Mouse (Mus musculus) liver, embryonic 11.5 days (tissue): ENCODE measurements around the gene Cuedc1. TPM values are rescaled to one million over a fixed set of nuclear protein-coding genes. Genes with fewer than 3 reads are reported as not detected.

ENCODE experiments used
- ATAC-seq: fragments of 200-750 bp; cut with Nextera tagmentation; replicated peaks from 2 replicates; pipeline ENCODE4 v1.8.0; 2017; ENCODE audit warnings: moderate number of reproducible peaks, mild to moderate bottlenecking, moderate TSS enrichment, moderate library complexity; ENCODE audit not compliant: low FRiP score
- DNase-seq: peaks from one replicate; pipeline ENCODE4 v3.0.0-alpha.2; 2017; ENCODE audit warnings: low spot score
- H3K27ac ChIP-seq: fragments of 300-500 bp; sonication (generic); 2 replicates; pipeline ENCODE4 v1.5.1; 2014; ENCODE audit warnings: mild to moderate bottlenecking, low read depth, low read length, control low read depth
- H3K27me3 ChIP-seq: fragments of 300-500 bp; sonication (generic); replicated peaks from 2 replicates; pipeline ENCODE4 v1.6.1; 2014; ENCODE audit warnings: low read length, mixed read lengths; ENCODE audit not compliant: control insufficient read depth, insufficient read depth
- H3K36me3 ChIP-seq: fragments of 300-500 bp; sonication (generic); 2 replicates; pipeline ENCODE4 v1.6.1; 2014; ENCODE audit warnings: mild to moderate bottlenecking, low read length, moderate library complexity, mixed read lengths; ENCODE audit not compliant: control insufficient read depth, insufficient read depth
- H3K4me1 ChIP-seq: fragments of 300-500 bp; sonication (generic); replicated peaks from 2 replicates; pipeline ENCODE4 v1.6.1; 2014; ENCODE audit warnings: low read length, mixed read lengths; ENCODE audit not compliant: control insufficient read depth, insufficient read depth
- H3K4me2 ChIP-seq: fragments of 300-500 bp; sonication (generic); 2 replicates; pipeline ENCODE4 v1.6.1; 2014; ENCODE audit warnings: mild to moderate bottlenecking, control low read depth, moderate library complexity
- H3K4me3 ChIP-seq: fragments of 300-500 bp; sonication (generic); 2 replicates; pipeline ENCODE4 v1.5.1; 2014; ENCODE audit warnings: low read depth, low read length, control low read depth
- H3K9ac ChIP-seq: fragments of 300-500 bp; sonication (generic); 2 replicates; pipeline ENCODE4 v1.6.1; 2014; ENCODE audit warnings: low read depth, low read length, control low read depth
- H3K9me3 ChIP-seq: fragments of 300-500 bp; sonication (generic); 2 replicates; pipeline ENCODE4 v1.6.1; 2016; ENCODE audit warnings: low read length, inconsistent platforms, mixed read lengths; ENCODE audit not compliant: control insufficient read depth
- WGBS: fragments of 180-500 bp; shearing (Covaris S2); extraction: QIAGEN DNeasy Blood & Tissue Kit; methylation state at CpG from one replicate; pipeline ENCODE4 v1.1.7; 2014; 5-methylcytosine and 5-hydroxymethylcytosine counted together
- polyA plus RNA-seq: library from polyadenylated mRNA; unstranded; fragments of >200 nt; fragmentation: Nextera tagmentation; extraction: Ambion mirVana; gene quantifications from 2 replicates; pipeline ENCODE4 v1.2.1, GENCODE M21; 2014

Gene Cuedc1
- polyA plus RNA-seq, 1 experiment from 2014 or later = 6.9 TPM

- WGBS = under 1% methylated on average over 14 of the region's 15 CpGs
- Histone ChIP-seq H3K27ac (no peak overlapping the region), H3K4me3 (peak overlapping the region; percentile 48), H3K27me3 (no peaks in the 10 kb centered on the region; the same call in 1 of the 2 replicates), H3K4me1 (peaks cover 45% of the 10 kb centered on the region), H3K4me2 (peak overlapping the region; percentile 68), H3K9ac (no peak overlapping the region), H3K36me3 (no peaks in the 10 kb centered on the region), H3K9me3 (no peaks in the 10 kb centered on the region)
- DNase-seq (peak; percentile 83), ATAC-seq (peak; percentile 56)
Measured at GRCm38 (mm10) chr11:88161651-88162362, 63.9 kb downstream of the Cuedc1 start.

- ATAC-seq = no peak
- Histone ChIP-seq H3K9ac (no peak overlapping the region), H3K27me3 (no peaks in the 10 kb centered on the region; the same call in 1 of the 2 replicates), H3K27ac (no peak overlapping the region), H3K4me2 (0 out of 2 replicates have a peak overlapping the region, but pooled peaks have one; percentile 1), H3K36me3 (no peaks in the 10 kb centered on the region), H3K4me3 (no peak overlapping the region), H3K4me1 (peaks cover 45% of the 10 kb centered on the region), H3K9me3 (no peaks in the 10 kb centered on the region)
- DNase-seq = no peak
- WGBS = 40% methylated on average over 4 of the region's 4 CpGs
Measured at GRCm38 (mm10) chr11:88162740-88163139, 64.9 kb downstream of the Cuedc1 start.

GRCm38 (mm10) chr11:88164213-88164723, 66.4 kb downstream of the Cuedc1 start:
- no peaks in the 10 kb centered on the region for H3K36me3 ChIP-seq
- peaks cover 7% of the 10 kb centered on the region for H3K27me3 ChIP-seq
- H3K9me3 ChIP-seq = no peaks in the 10 kb centered on the region
- peaks cover 40% of the 10 kb centered on the region for H3K4me1 ChIP-seq
- no peak overlapping the region for H3K27ac ChIP-seq
- H3K4me2 ChIP-seq = no peak overlapping the region
- no peak for ATAC-seq
- H3K4me3 ChIP-seq = no peak overlapping the region
- no peak for DNase-seq
- 48% methylated on average over 7 of the region's 7 CpGs for WGBS
- no peak overlapping the region for H3K9ac ChIP-seq

- ATAC-seq (no peak), DNase-seq (no peak)
- Histone ChIP-seq H3K9me3 (no peaks in the 10 kb centered on the region), H3K27me3 (peaks cover 13% of the 10 kb centered on the region), H3K27ac (peak overlapping the region; percentile 16; the same call in 1 of the 2 replicates), H3K4me1 (peaks cover 37% of the 10 kb centered on the region), H3K9ac (no peak overlapping the region), H3K4me2 (0 out of 2 replicates have a peak overlapping the region, but pooled peaks have one; percentile 6), H3K36me3 (no peaks in the 10 kb centered on the region), H3K4me3 (no peak overlapping the region)
- WGBS = 34% methylated on average over 15 of the region's 15 CpGs
Measured at GRCm38 (mm10) chr11:88164801-88165377, 67.0 kb downstream of the Cuedc1 start.

- Histone ChIP-seq H3K27me3 (peaks cover 22% of the 10 kb centered on the region), H3K4me2 (no peak overlapping the region)
- WGBS = 67% methylated on average over 10 of the region's 10 CpGs
Measured at GRCm38 (mm10) chr11:88165683-88166364, 68.0 kb downstream of the Cuedc1 start.

GRCm38 (mm10) chr11:88166471-88166870, 68.6 kb downstream of the Cuedc1 start:
- H3K4me3 ChIP-seq = no peak overlapping the region
- no peaks in the 10 kb centered on the region for H3K36me3 ChIP-seq
- H3K4me2 ChIP-seq = no peak overlapping the region
- ATAC-seq = no peak
- H3K9ac ChIP-seq = no peak overlapping the region
- no peaks in the 10 kb centered on the region for H3K9me3 ChIP-seq
- no peak overlapping the region for H3K27ac ChIP-seq
- peaks cover 24% of the 10 kb centered on the region for H3K4me1 ChIP-seq
- DNase-seq = no peak
- 84% methylated on average over 7 of the region's 7 CpGs for WGBS
- peaks cover 22% of the 10 kb centered on the region for H3K27me3 ChIP-seq

More at GRCm38 (mm10) chr11:88165683-88166364, 68.0 kb downstream of the Cuedc1 start:
- H3K9ac ChIP-seq = no peak overlapping the region
- peaks cover 28% of the 10 kb centered on the region for H3K4me1 ChIP-seq
- no peak for DNase-seq
- H3K4me3 ChIP-seq = no peak overlapping the region
- H3K27ac ChIP-seq = peak overlapping the region; percentile 38; the same call in 1 of the 2 replicates
- H3K9me3 ChIP-seq = no peaks in the 10 kb centered on the region
- H3K36me3 ChIP-seq = no peaks in the 10 kb centered on the region
- ATAC-seq = no peak

- ATAC-seq = no peak
- Histone ChIP-seq H3K4me1 (peaks cover 25% of the 10 kb centered on the region), H3K27ac (no peak overlapping the region), H3K36me3 (no peaks in the 10 kb centered on the region), H3K9me3 (no peaks in the 10 kb centered on the region), H3K4me2 (no peak overlapping the region), H3K4me3 (no peak overlapping the region), H3K27me3 (peaks cover 22% of the 10 kb centered on the region), H3K9ac (no peak overlapping the region)
- DNase-seq = no peak
- WGBS = 52% methylated on average over 3 of the region's 3 CpGs
Measured at GRCm38 (mm10) chr11:88168611-88169010, 70.8 kb downstream of the Cuedc1 start.

GRCm38 (mm10) chr11:88169531-88170040, 71.7 kb downstream of the Cuedc1 start:
- peaks cover 22% of the 10 kb centered on the region for H3K27me3 ChIP-seq
- peak overlapping the region; percentile 27; the same call in 1 of the 2 replicates for H3K4me2 ChIP-seq
- 18% methylated on average over 32 of the region's 32 CpGs for WGBS
- H3K9ac ChIP-seq = no peak overlapping the region
- no peak overlapping the region for H3K4me3 ChIP-seq
- no peaks in the 10 kb centered on the region for H3K9me3 ChIP-seq
- no peaks in the 10 kb centered on the region for H3K36me3 ChIP-seq
- peaks cover 29% of the 10 kb centered on the region for H3K4me1 ChIP-seq
- ATAC-seq (no peak), DNase-seq (no peak)
- no peak overlapping the region for H3K27ac ChIP-seq
